Comparison of ENCODE assay signal across 15 mouse cellular contexts in the genomic region with DNA sequence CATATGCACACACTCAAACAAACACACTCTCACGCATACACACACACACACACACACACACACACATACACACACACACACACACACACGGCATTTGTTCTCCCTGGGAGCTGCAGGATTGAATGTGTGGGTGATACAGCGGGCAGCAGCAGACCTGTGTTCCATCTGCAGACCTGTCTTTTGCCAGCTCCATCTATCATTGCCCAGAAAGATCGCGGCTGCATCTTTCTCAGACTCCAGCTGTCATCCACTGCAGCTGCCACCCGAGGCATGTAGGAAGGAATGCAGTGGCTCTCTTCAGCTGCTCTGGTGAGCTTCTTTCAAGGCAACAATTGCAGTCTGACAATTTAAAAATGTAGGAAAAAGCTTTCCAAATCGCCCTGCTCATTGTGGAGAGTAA. TPM values are rescaled to one million over a fixed set of nuclear protein-coding genes. Genes with fewer than 3 reads are reported as not detected.
DNase-seq lines count a peak whose midpoint lies in the region; ATAC-seq and TF ChIP-seq lines count a peak whose summit lies in the region.
"Had no signal": no experiment of that assay in that cellular context is flagged by ENCODE, and none has a peak within 500 bp of the region (broad histone marks: within the 10 kb centered on the region; RNA-seq: fewer than 3 reads in every experiment).

No protein-coding gene starts in this region.

- no peaks in the 10 kb centered on the region for H3K79me2 ChIP-seq in myocyte (ENCODE audit: control insufficient read depth, insufficient read depth)

- H3K9me3 ChIP-seq in forebrain, embryonic 13.5 days (replicated peaks) = no peaks in the 10 kb centered on the region
- no peaks in the 10 kb centered on the region for H3K9me3 ChIP-seq in forebrain, embryonic 16.5 days (ENCODE audit: control insufficient read depth, low read length)
- no peaks in the 10 kb centered on the region for H3K9me3 ChIP-seq in embryonic facial prominence, embryonic 14.5 days (ENCODE audit: control insufficient read depth, low read length)
- H3K9me3 ChIP-seq in liver, embryonic 12.5 days (replicated peaks) = no peaks in the 10 kb centered on the region
- H3K9me3 ChIP-seq: midbrain, embryonic 10.5 days had no signal

- H3K4me3 ChIP-seq in forebrain, embryonic 13.5 days = no peak overlapping the region
- H3K4me3 ChIP-seq in forebrain, embryonic 16.5 days (replicated peaks; ENCODE audit: low read length) = no peak overlapping the region
- H3K4me3 ChIP-seq in left cerebral cortex, adult 2 months = no peak overlapping the region
- no peak overlapping the region for H3K4me3 ChIP-seq in embryonic facial prominence, embryonic 14.5 days (ENCODE audit: low read depth, low read length)
- H3K4me3 ChIP-seq in myocyte = no peak overlapping the region
- H3K4me3 ChIP-seq in liver, embryonic 12.5 days = no peak overlapping the region
- H3K4me3 ChIP-seq: midbrain, embryonic 10.5 days had no signal

- H3K4me1 ChIP-seq in forebrain, embryonic 13.5 days = peaks cover 5% of the 10 kb centered on the region; the same call in 1 of the 2 replicates
- H3K4me1 ChIP-seq in forebrain, embryonic 16.5 days (replicated peaks; ENCODE audit: control insufficient read depth, insufficient read depth, low read length) = no peaks in the 10 kb centered on the region
- H3K4me1 ChIP-seq in embryonic facial prominence, embryonic 14.5 days (ENCODE audit: control insufficient read depth, insufficient read depth, low read length) = peaks cover 13% of the 10 kb centered on the region; the same call in 1 of the 2 replicates
- no peaks in the 10 kb centered on the region for H3K4me1 ChIP-seq in liver, embryonic 12.5 days
- H3K4me1 ChIP-seq: midbrain, embryonic 10.5 days had no signal

- no peaks in the 10 kb centered on the region for H3K36me3 ChIP-seq in forebrain, embryonic 13.5 days (ENCODE audit: poor library complexity, severe bottlenecking)
- H3K36me3 ChIP-seq in forebrain, embryonic 16.5 days (ENCODE audit: control insufficient read depth, insufficient read depth) = no peaks in the 10 kb centered on the region
- H3K36me3 ChIP-seq in embryonic facial prominence, embryonic 14.5 days (ENCODE audit: control insufficient read depth, insufficient read depth, low read length) = no peaks in the 10 kb centered on the region
- H3K36me3 ChIP-seq in myocyte (ENCODE audit: control insufficient read depth, insufficient read depth) = no peaks in the 10 kb centered on the region
- H3K36me3 ChIP-seq in liver, embryonic 12.5 days = no peaks in the 10 kb centered on the region
- H3K36me3 ChIP-seq: midbrain, embryonic 10.5 days had no signal

- H3K4me2 ChIP-seq in forebrain, embryonic 13.5 days = no peak overlapping the region
- no peak overlapping the region for H3K4me2 ChIP-seq in forebrain, embryonic 16.5 days (ENCODE audit: low read length)
- no peak overlapping the region for H3K4me2 ChIP-seq in embryonic facial prominence, embryonic 14.5 days (ENCODE audit: low read depth, low read length)
- H3K4me2 ChIP-seq in myocyte (ENCODE audit: low read depth) = no peak overlapping the region
- no peak overlapping the region for H3K4me2 ChIP-seq in liver, embryonic 12.5 days
- H3K4me2 ChIP-seq: liver, embryonic 11.5 days had no signal

- intact Hi-C loops in left cerebral cortex, postnatal 14 days (cut with DNase I) = loop anchor here (10.0 kb wide), 1 partner anchor 181 kb away; no protein-coding TSS in a partner anchor
- intact Hi-C loops in left cerebral cortex, adult 2 months (cut with DNase I) = no loop called here

- H3K27me3 ChIP-seq in forebrain, embryonic 13.5 days = no peaks in the 10 kb centered on the region
- no peaks in the 10 kb centered on the region for H3K27me3 ChIP-seq in forebrain, embryonic 16.5 days (replicated peaks; ENCODE audit: control insufficient read depth, insufficient read depth, low read length)
- no peaks in the 10 kb centered on the region for H3K27me3 ChIP-seq in embryonic facial prominence, embryonic 14.5 days (replicated peaks; ENCODE audit: control insufficient read depth, insufficient read depth, low read length)
- no peaks in the 10 kb centered on the region for H3K27me3 ChIP-seq in myocyte (ENCODE audit: control insufficient read depth, insufficient read depth, insufficient read length)
- no peaks in the 10 kb centered on the region for H3K27me3 ChIP-seq in liver, embryonic 12.5 days (replicated peaks)

- peak; percentile 6 to 28 for DNase-seq in left cerebral cortex, postnatal 14 days (ENCODE audit: low spot score in 2 of 2)
- DNase-seq in left cerebral cortex, adult 2 months (ENCODE audit: extremely low spot score in 1 of 2, low spot score in 2 of 2) = no peak
- peak; percentile 81 for DNase-seq in embryonic facial prominence, embryonic 14.5 days (ENCODE audit: low spot score)
- DNase-seq in thymus, postnatal 10 days (ENCODE audit: low spot score in 2 of 2) = no peak
- DNase-seq: kidney, postnatal 10 days; lung, postnatal 10 days; thymus, postnatal 25 days had no signal

- H3K9ac ChIP-seq in forebrain, embryonic 13.5 days = no peak overlapping the region
- H3K9ac ChIP-seq in forebrain, embryonic 16.5 days (replicated peaks; ENCODE audit: low read depth, low read length) = no peak overlapping the region
- H3K9ac ChIP-seq in embryonic facial prominence, embryonic 14.5 days (ENCODE audit: low read depth, low read length) = no peak overlapping the region
- no peak overlapping the region for H3K9ac ChIP-seq in liver, embryonic 12.5 days

- no peak overlapping the region for H3ac ChIP-seq in myocyte (ENCODE audit: control insufficient read depth, insufficient read length)

- no peak overlapping the region for H3K27ac ChIP-seq in forebrain, embryonic 13.5 days
- H3K27ac ChIP-seq in forebrain, embryonic 16.5 days (ENCODE audit: low read length) = no peak overlapping the region
- H3K27ac ChIP-seq in left cerebral cortex, adult 2 months = no peak overlapping the region
- H3K27ac ChIP-seq in embryonic facial prominence, embryonic 14.5 days (replicated peaks; ENCODE audit: low read depth, low read length) = no peak overlapping the region; the same call in 1 of the 2 replicates
- no peak overlapping the region for H3K27ac ChIP-seq in liver, embryonic 12.5 days
- H3K27ac ChIP-seq: midbrain, embryonic 10.5 days had no signal

- 0 out of 2 replicates have a peak, but pooled peaks have one; percentile 30 for ATAC-seq in forebrain, embryonic 13.5 days
- ATAC-seq in forebrain, embryonic 16.5 days = no peak
- peak; percentile 60; the same call in 1 of the 2 replicates for ATAC-seq in embryonic facial prominence, embryonic 14.5 days (ENCODE audit: low read depth)
- no peak for ATAC-seq in liver, embryonic 12.5 days

- TF ChIP-seq POLR2A in myocyte (IDR thresholded peaks at IDR 0.05; ENCODE audit: insufficient read length, low read depth) = no peak

- 64% methylated on average over 7 of the region's 7 CpGs for whole genome bisulfite sequencing in forebrain, embryonic 13.5 days
- 58% methylated on average over 7 of the region's 7 CpGs for whole genome bisulfite sequencing in forebrain, embryonic 16.5 days
- WGBS in embryonic facial prominence, embryonic 14.5 days = 51% methylated on average over 7 of the region's 7 CpGs
- WGBS in liver, embryonic 12.5 days (ENCODE audit: insufficient replicate concordance) = 68% methylated on average over 7 of the region's 7 CpGs

- no peak for TF ChIP-seq CTCF in left cerebral cortex, adult 2 months (IDR thresholded peaks at IDR 0.05)

TF ChIP-seq in myocyte, 11 proteins besides CTCF, POLR2A, EP300 and RAD21:
- TF ChIP-seq USF1 (IDR thresholded peaks at IDR 0.05; ENCODE audit: low read depth) (no peak), MAX (IDR thresholded peaks at IDR 0.05; ENCODE audit: low read depth) (no peak), MYOD1 (IDR thresholded peaks at IDR 0.05; ENCODE audit: control insufficient read depth in 1 of 3, insufficient read length in 2 of 3, low read depth in 2 of 3) (peak; percentile 47 to 92 (median 91)), TCF12 (IDR thresholded peaks at IDR 0.05; ENCODE audit: insufficient read depth, poor library complexity, severe bottlenecking) (peak; percentile 92), E2F4 (IDR thresholded peaks at IDR 0.05; ENCODE audit: insufficient read depth) (no peak), TCF3 (IDR thresholded peaks at IDR 0.05; ENCODE audit: insufficient read length, low read depth) (peak; percentile 87), CEBPB (IDR thresholded peaks at IDR 0.05; ENCODE audit: insufficient read depth, poor library complexity, severe bottlenecking) (no peak), MYOG (IDR thresholded peaks at IDR 0.05; ENCODE audit: control insufficient read depth in 1 of 3, insufficient read depth in 1 of 3, insufficient read length in 2 of 3, low read depth in 2 of 3) (peak; percentile 86 to 97 (median 96)), REST (IDR thresholded peaks at IDR 0.05; ENCODE audit: insufficient read depth, insufficient read length) (no peak), SRF (IDR thresholded peaks at IDR 0.05; ENCODE audit: control insufficient read depth, insufficient read length, low read depth) (no peak), POLR2AphosphoS2 (IDR thresholded peaks at IDR 0.05; ENCODE audit: insufficient read length, low read depth) (no peak)

RNA-seq across cellular contexts. Expression of gene Rnaseh2b, which starts 56.4 kb away (rescaled TPM):
- 80.0 and 102 TPM in 2 replicates for polyA plus RNA-seq in forebrain, embryonic 13.5 days (2015; fragmentation: Nextera tagmentation; extraction: Ambion mirVana)
- 47.9 and 64.0 TPM in 2 replicates for polyA plus RNA-seq in forebrain, embryonic 16.5 days (2015; fragmentation: Nextera tagmentation; extraction: Ambion mirVana)
- 10 to 100 TPM; 13.8 to 18.0 TPM for total RNA-seq in left cerebral cortex, postnatal 14 days (2021)
- total RNA-seq in left cerebral cortex, adult 2 months (2021) = 10 to 100 TPM; 10.3 to 15.0 TPM
- 53.8 and 62.9 TPM in 2 replicates for polyA plus RNA-seq in embryonic facial prominence, embryonic 14.5 days (2014; fragmentation: Nextera tagmentation; extraction: Ambion mirVana)
- polyA plus RNA-seq in myocyte (2012; fragmentation: generic; extraction: Trizol) = 7.4 TPM
- 73.6 and 74.7 TPM in 2 replicates for polyA plus RNA-seq in liver, embryonic 12.5 days (2016; fragmentation: Nextera tagmentation; extraction: Ambion mirVana)

RNA-seq across cellular contexts. Expression of gene Dleu7, which starts 56.9 kb away (rescaled TPM):
- 17.4 and 20.4 TPM in 2 replicates for polyA plus RNA-seq in forebrain, embryonic 13.5 days (2015; fragmentation: Nextera tagmentation; extraction: Ambion mirVana)
- polyA plus RNA-seq in forebrain, embryonic 16.5 days (2015; fragmentation: Nextera tagmentation; extraction: Ambion mirVana) = 21.0 and 21.3 TPM in 2 replicates
- 10 to 100 TPM in 1 of 2 experiments, 1 to 10 TPM in 1; 9.7 to 10.1 TPM for total RNA-seq in left cerebral cortex, postnatal 14 days (2021)
- total RNA-seq in left cerebral cortex, adult 2 months (2021) = 1 to 10 TPM; 8.0 to 9.1 TPM
- polyA plus RNA-seq in embryonic facial prominence, embryonic 14.5 days (2014; fragmentation: Nextera tagmentation; extraction: Ambion mirVana) = 1.8 and 2.2 TPM in 2 replicates
- 0.25 TPM for polyA plus RNA-seq in myocyte (2012; fragmentation: generic; extraction: Trizol)
- polyA plus RNA-seq in liver, embryonic 12.5 days (2016; fragmentation: Nextera tagmentation; extraction: Ambion mirVana) = 0.19 and 0.42 TPM in 2 replicates
- total RNA-seq: adrenal gland, adult 18-20 months; granulocyte monocyte progenitor cell, adult 5-6 weeks had no signal

Comparison
In these comparisons a context has a peak if more than half of its experiments do, and no peak if none do; other contexts are left out.
1. ATAC-seq: peak in forebrain, embryonic 13.5 days (single experiment) and embryonic facial prominence, embryonic 14.5 days (single experiment); none in forebrain, embryonic 16.5 days (single experiment) and liver, embryonic 12.5 days (single experiment).
2. DNase-seq: peak in left cerebral cortex, postnatal 14 days (2 of 2) and embryonic facial prominence, embryonic 14.5 days (single experiment); none in left cerebral cortex, adult 2 months (0 of 2) and thymus, postnatal 10 days (0 of 2).